Mouse (Mus musculus) limb, embryonic 14.5 days (tissue): ENCODE results near the gene Prpf18. TPM values are rescaled to one million over a fixed set of nuclear protein-coding genes. Genes with fewer than 3 reads are reported as not detected.

ENCODE experiments used
- ATAC-seq: fragments of 200-750 bp; cut with Nextera tagmentation; 2 replicates; pipeline ENCODE4 v1.8.0; 2017; ENCODE audit warnings: low read depth, moderate number of reproducible peaks, moderate TSS enrichment; ENCODE audit not compliant: low FRiP score
- DNase-seq: peaks from one replicate; pipeline ENCODE4 v3.0.0-alpha.2; 2015; ENCODE audit warnings: low spot score
- H3K27ac ChIP-seq: fragments of 300-500 bp; sonication (generic); replicated peaks from 2 replicates; pipeline ENCODE4 v1.5.1; 2014; ENCODE audit warnings: low read depth, mild to moderate bottlenecking, low read length, moderate library complexity, mixed read lengths
- H3K27me3 ChIP-seq: fragments of 300-500 bp; sonication (generic); 2 replicates; pipeline ENCODE4 v1.6.1; 2014; ENCODE audit warnings: low read length, mixed read lengths; ENCODE audit not compliant: control insufficient read depth, insufficient read depth
- H3K36me3 ChIP-seq: fragments of 300-500 bp; sonication (generic); 2 replicates; pipeline ENCODE4 v1.6.1; 2014; ENCODE audit warnings: mild to moderate bottlenecking, low read length, moderate library complexity, mixed read lengths; ENCODE audit not compliant: control insufficient read depth, insufficient read depth
- H3K4me1 ChIP-seq: fragments of 300-500 bp; sonication (generic); 2 replicates; pipeline ENCODE4 v1.6.1; 2014; ENCODE audit warnings: antibody characterized with exemption, low read length, mixed read lengths; ENCODE audit not compliant: control insufficient read depth, insufficient read depth
- H3K4me2 ChIP-seq: fragments of 300-500 bp; sonication (generic); replicated peaks from 2 replicates; pipeline ENCODE4 v1.6.1; 2014; ENCODE audit warnings: low read depth, mild to moderate bottlenecking, low read length, moderate library complexity; ENCODE audit not compliant: severe bottlenecking
- H3K4me3 ChIP-seq: fragments of 300-500 bp; sonication (generic); replicated peaks from 2 replicates; pipeline ENCODE4 v1.5.1; 2014; ENCODE audit warnings: low read length
- H3K9ac ChIP-seq: fragments of 300-500 bp; sonication (generic); 2 replicates; pipeline ENCODE4 v1.6.1; 2014; ENCODE audit warnings: mild to moderate bottlenecking, low read depth, low read length, moderate library complexity; ENCODE audit not compliant: severe bottlenecking
- H3K9me3 ChIP-seq: fragments of 300-500 bp; sonication (generic); 2 replicates; pipeline ENCODE4 v1.6.1; 2016; ENCODE audit warnings: low read length; ENCODE audit not compliant: control insufficient read depth
- POLR2A ChIP-seq: fragments of 200-500 bp; IDR thresholded peaks from 2 replicates; pipeline ENCODE4 v1.8.0; 2012; ENCODE audit warnings: inconsistent platforms, mild to moderate bottlenecking, moderate library complexity, borderline replicate concordance; ENCODE audit not compliant: insufficient read depth, insufficient read length; ENCODE audit errors: extremely low read depth
- WGBS: fragments of 180-500 bp; shearing (Covaris S2); extraction: QIAGEN DNeasy Blood & Tissue Kit; methylation state at CpG from one replicate; pipeline ENCODE4 v1.1.7; 2014; 5-methylcytosine and 5-hydroxymethylcytosine counted together
- polyA plus RNA-seq, 2 experiments: library from polyadenylated mRNA; depleted of rRNA in 1 of 2; stranded (reverse) in 1 of 2; unstranded in 1 of 2; fragments of >200 nt; fragmentation: Nextera tagmentation in 1 of 2; extraction: Ambion mirVana in 1 of 2; gene quantifications; 2 replicates each; pipeline versions ENCODE4 v1.2.1 to v1.2.3; 2012 to 2014

The Prpf18 gene
- polyA plus RNA-seq, 2 experiments: 26.2 to 28.0 TPM

- TF ChIP-seq POLR2A: no peak
- ATAC-seq: no peak
- Histone ChIP-seq H3K4me3 (no peak overlapping the region), H3K36me3 (peaks cover 88% of the 10 kb centered on the region), H3K4me1 (peaks cover 10% of the 10 kb centered on the region), H3K9me3 (no peaks in the 10 kb centered on the region), H3K27ac (no peak overlapping the region), H3K27me3 (no peaks in the 10 kb centered on the region), H3K4me2 (no peak overlapping the region), H3K9ac (no peak overlapping the region)
- DNase-seq: no peak
- 93% methylated on average over 7 of the region's 7 CpGs for WGBS
These were observed 59.2 kb downstream of the Prpf18 start for GRCm38 (mm10) chr2:4592666-4593065.

- H3K4me3 ChIP-seq: no peak overlapping the region
- H3K4me2 ChIP-seq: no peak overlapping the region
- no peak for TF ChIP-seq POLR2A
- no peaks in the 10 kb centered on the region for H3K27me3 ChIP-seq
- H3K36me3 ChIP-seq: peaks cover 89% of the 10 kb centered on the region
- H3K9ac ChIP-seq: no peak overlapping the region
- WGBS: 81% methylated on average over 3 of the region's 3 CpGs
- H3K4me1 ChIP-seq: peaks cover 20% of the 10 kb centered on the region
- H3K27ac ChIP-seq: no peak overlapping the region
- DNase-seq (no peak), ATAC-seq (no peak)
- H3K9me3 ChIP-seq: no peaks in the 10 kb centered on the region
These were observed 60.3 kb downstream of the Prpf18 start for GRCm38 (mm10) chr2:4591647-4592046.

- no peak for TF ChIP-seq POLR2A
- no peak overlapping the region; the same call in 1 of the 2 replicates for H3K4me2 ChIP-seq
- H3K27me3 ChIP-seq: no peaks in the 10 kb centered on the region
- DNase-seq (peak; percentile 83), ATAC-seq (peak; percentile 73)
- no peak overlapping the region; the same call in 1 of the 2 replicates for H3K9ac ChIP-seq
- H3K27ac ChIP-seq: peak overlapping the region; percentile 68
- no peak overlapping the region for H3K4me3 ChIP-seq
- WGBS: 13% methylated on average over 13 of the region's 13 CpGs
- H3K36me3 ChIP-seq: peaks cover 61% of the 10 kb centered on the region
- H3K4me1 ChIP-seq: peaks cover 52% of the 10 kb centered on the region
- H3K9me3 ChIP-seq: no peaks in the 10 kb centered on the region
These were observed 64.1 kb downstream of the Prpf18 start for GRCm38 (mm10) chr2:4587685-4588409.

- WGBS: 30% methylated on average over 11 of the region's 11 CpGs
- no peaks in the 10 kb centered on the region for H3K27me3 ChIP-seq
- H3K4me2 ChIP-seq: no peak overlapping the region
- no peak for TF ChIP-seq POLR2A
- H3K9me3 ChIP-seq: no peaks in the 10 kb centered on the region
- peak; percentile 67 for DNase-seq
- H3K4me3 ChIP-seq: no peak overlapping the region
- H3K4me1 ChIP-seq: peaks cover 58% of the 10 kb centered on the region
- ATAC-seq: peak; percentile 21; the same call in 1 of the 2 replicates
- H3K27ac ChIP-seq: no peak overlapping the region; the same call in none of the 2 replicates
- H3K9ac ChIP-seq: no peak overlapping the region
- peaks cover 53% of the 10 kb centered on the region for H3K36me3 ChIP-seq
These were observed 65.7 kb downstream of the Prpf18 start for GRCm38 (mm10) chr2:4586245-4586644.

- ATAC-seq (no peak; the same call in 1 of the 2 replicates), DNase-seq (peak; percentile 52)
- TF ChIP-seq POLR2A: no peak
- H3K4me2 ChIP-seq: no peak overlapping the region
- H3K27me3 ChIP-seq: no peaks in the 10 kb centered on the region
- 20% methylated on average over 5 of the region's 5 CpGs for WGBS
- no peak overlapping the region for H3K9ac ChIP-seq
- H3K4me3 ChIP-seq: no peak overlapping the region
- no peaks in the 10 kb centered on the region for H3K9me3 ChIP-seq
- peaks cover 58% of the 10 kb centered on the region for H3K4me1 ChIP-seq
- no peak overlapping the region for H3K27ac ChIP-seq
- H3K36me3 ChIP-seq: peaks cover 49% of the 10 kb centered on the region
These were observed 67.7 kb downstream of the Prpf18 start for GRCm38 (mm10) chr2:4584252-4584651.

GRCm38 (mm10) chr2:4582930-4583329, 69.0 kb downstream of the Prpf18 start:
- Histone ChIP-seq H3K9me3 (no peaks in the 10 kb centered on the region), H3K9ac (no peak overlapping the region), H3K4me1 (peaks cover 56% of the 10 kb centered on the region), H3K36me3 (peaks cover 54% of the 10 kb centered on the region), H3K27ac (no peak overlapping the region), H3K4me2 (no peak overlapping the region), H3K4me3 (no peak overlapping the region), H3K27me3 (no peaks in the 10 kb centered on the region)
- ATAC-seq (no peak), DNase-seq (no peak)
- WGBS: 37% methylated on average over 2 of the region's 2 CpGs
- TF ChIP-seq POLR2A: no peak
